Mouse (Mus musculus): ENCODE results near the gene Prrc2c. TPM values are rescaled to one million over a fixed set of nuclear protein-coding genes. Genes with fewer than 3 reads are reported as not detected.

Prrc2c gene
- polyA plus RNA-seq, 1 experiment from 2014 or later: 64.4 TPM

DNA sequence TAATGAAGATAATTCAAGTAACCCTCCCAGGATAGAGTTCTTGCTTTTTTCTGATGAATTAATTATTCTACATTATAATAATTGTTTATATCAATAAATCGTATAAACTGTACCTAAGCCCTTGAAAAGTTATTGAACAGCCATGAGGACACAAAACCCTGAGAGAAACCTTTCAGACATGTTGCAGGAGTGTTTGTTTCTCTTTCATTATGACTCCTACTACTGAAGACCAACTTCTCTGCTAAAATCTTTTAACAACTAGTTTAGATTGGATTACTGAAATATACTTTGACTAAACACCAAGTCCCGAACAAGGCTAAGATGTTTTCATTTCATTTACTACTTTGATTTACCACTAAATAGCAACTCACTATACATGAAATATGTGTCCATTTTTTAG, 19.7 kb downstream of the Prrc2c start:
- H3K36me3 ChIP-seq (ENCODE audit: control insufficient read depth, insufficient read depth): peaks cover 29% of the 10 kb centered on the region
- H3K4me3 ChIP-seq (ENCODE audit: low read depth, low read length): no peak overlapping the region
- ATAC-seq: no peak
- H3K27me3 ChIP-seq (replicated peaks; ENCODE audit: control insufficient read depth, insufficient read depth, low read length): no peaks in the 10 kb centered on the region
- H3K9ac ChIP-seq (ENCODE audit: low read depth, low read length): no peak overlapping the region
- no peaks in the 10 kb centered on the region for H3K9me3 ChIP-seq (ENCODE audit: control insufficient read depth)
- H3K4me2 ChIP-seq (replicated peaks; ENCODE audit: low read depth): no peak overlapping the region
- WGBS: 92% methylated on average over 2 of the region's 2 CpGs
- H3K4me1 ChIP-seq (replicated peaks; ENCODE audit: control insufficient read depth, insufficient read depth, low read length): no peaks in the 10 kb centered on the region
- no peak for TF ChIP-seq CTCF (IDR thresholded peaks at IDR 0.05; ENCODE audit: low read depth)
- no peak overlapping the region for H3K27ac ChIP-seq (ENCODE audit: low read depth, low read length)

DNA sequence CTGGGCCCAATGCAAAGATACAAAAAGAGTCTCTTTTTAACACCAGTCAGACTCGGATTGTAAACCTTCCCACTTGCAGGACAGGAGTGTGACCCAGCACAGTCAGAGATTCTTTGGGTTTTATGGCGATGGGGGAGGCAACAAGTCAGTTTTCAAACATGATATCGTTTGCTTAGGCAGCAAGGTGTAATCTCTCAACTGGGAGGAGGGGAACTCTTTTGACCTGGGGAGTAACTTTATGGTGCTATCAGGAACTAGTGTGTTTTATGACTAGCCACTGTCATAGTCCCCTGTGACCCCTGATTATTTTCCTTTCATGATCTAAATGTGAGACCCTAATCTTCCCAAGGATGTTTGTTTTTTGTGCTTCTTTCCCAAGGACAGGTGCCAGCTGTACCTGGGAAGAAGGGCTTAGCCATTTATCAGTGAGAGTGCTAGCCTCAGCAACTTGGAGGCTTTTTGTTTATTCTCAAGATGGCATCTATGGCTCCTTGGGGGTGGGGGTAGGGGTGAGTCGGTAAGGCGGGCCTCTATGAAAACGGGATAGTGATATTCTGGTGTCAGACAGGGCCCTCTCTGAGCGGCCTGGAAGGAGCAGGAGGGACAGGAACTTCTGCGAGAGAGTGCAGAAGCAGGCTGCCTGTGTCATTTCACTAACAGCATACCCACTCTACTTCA, 39.8 kb downstream of the Prrc2c start:
- Histone ChIP-seq H3K27ac (ENCODE audit: low read depth, low read length) (no peak overlapping the region), H3K4me2 (replicated peaks; ENCODE audit: low read depth) (no peak overlapping the region), H3K9me3 (ENCODE audit: control insufficient read depth) (no peaks in the 10 kb centered on the region), H3K4me1 (replicated peaks; ENCODE audit: control insufficient read depth, insufficient read depth, low read length) (no peaks in the 10 kb centered on the region), H3K27me3 (replicated peaks; ENCODE audit: control insufficient read depth, insufficient read depth, low read length) (no peaks in the 10 kb centered on the region), H3K36me3 (ENCODE audit: control insufficient read depth, insufficient read depth) (peaks cover 61% of the 10 kb centered on the region), H3K9ac (ENCODE audit: low read depth, low read length) (no peak overlapping the region), H3K4me3 (ENCODE audit: low read depth, low read length) (no peak overlapping the region)
- WGBS: 34% methylated on average over 8 of the region's 8 CpGs
- TF ChIP-seq CTCF (IDR thresholded peaks at IDR 0.05; ENCODE audit: low read depth): no peak
- peak; percentile 65 for ATAC-seq

- H3K36me3 ChIP-seq (ENCODE audit: control insufficient read depth, insufficient read depth): peaks cover 57% of the 10 kb centered on the region
- no peak for TF ChIP-seq CTCF (IDR thresholded peaks at IDR 0.05; ENCODE audit: low read depth)
- 95% methylated on average over 6 of the region's 6 CpGs for WGBS
Measured at GRCm38 (mm10) chr1:162697866-162698265, 42.5 kb downstream of the Prrc2c start.

DNA sequence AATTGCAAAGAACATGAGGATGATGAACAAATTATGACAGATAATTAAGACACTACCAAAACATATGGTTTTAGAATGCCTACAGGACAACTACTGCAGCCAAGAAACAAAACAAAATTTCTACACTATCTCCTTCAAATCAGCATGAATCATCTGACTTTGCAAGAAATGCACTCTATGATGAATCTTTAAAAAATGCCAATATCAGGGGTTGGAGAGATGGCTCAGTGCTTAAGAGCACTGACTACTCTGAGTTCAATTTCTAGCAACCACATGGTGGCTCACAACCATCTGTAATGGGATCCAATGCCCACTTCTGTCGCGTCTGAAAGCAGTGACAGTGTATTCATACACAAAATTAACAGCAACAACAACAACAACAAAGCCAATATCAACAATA, 46.6 kb downstream of the Prrc2c start:
- TF ChIP-seq CTCF (IDR thresholded peaks at IDR 0.05; ENCODE audit: low read depth): no peak
- Histone ChIP-seq H3K9me3 (ENCODE audit: control insufficient read depth) (no peaks in the 10 kb centered on the region), H3K4me3 (ENCODE audit: low read depth, low read length) (no peak overlapping the region), H3K36me3 (ENCODE audit: control insufficient read depth, insufficient read depth) (peaks cover 68% of the 10 kb centered on the region), H3K27ac (ENCODE audit: low read depth, low read length) (no peak overlapping the region), H3K4me2 (replicated peaks; ENCODE audit: low read depth) (no peak overlapping the region), H3K27me3 (replicated peaks; ENCODE audit: control insufficient read depth, insufficient read depth, low read length) (no peaks in the 10 kb centered on the region), H3K9ac (ENCODE audit: low read depth, low read length) (no peak overlapping the region), H3K4me1 (replicated peaks; ENCODE audit: control insufficient read depth, insufficient read depth, low read length) (no peaks in the 10 kb centered on the region)
- ATAC-seq: no peak
- WGBS: 84% methylated on average over 2 of the region's 2 CpGs

More at GRCm38 (mm10) chr1:162697866-162698265, 42.5 kb downstream of the Prrc2c start:
- Histone ChIP-seq H3K27me3 (replicated peaks; ENCODE audit: control insufficient read depth, insufficient read depth, low read length) (no peaks in the 10 kb centered on the region), H3K27ac (ENCODE audit: low read depth, low read length) (no peak overlapping the region), H3K4me3 (ENCODE audit: low read depth, low read length) (no peak overlapping the region), H3K4me1 (replicated peaks; ENCODE audit: control insufficient read depth, insufficient read depth, low read length) (no peaks in the 10 kb centered on the region), H3K9ac (ENCODE audit: low read depth, low read length) (no peak overlapping the region), H3K9me3 (ENCODE audit: control insufficient read depth) (no peaks in the 10 kb centered on the region), H3K4me2 (replicated peaks; ENCODE audit: low read depth) (no peak overlapping the region)
- no peak for ATAC-seq

DNA sequence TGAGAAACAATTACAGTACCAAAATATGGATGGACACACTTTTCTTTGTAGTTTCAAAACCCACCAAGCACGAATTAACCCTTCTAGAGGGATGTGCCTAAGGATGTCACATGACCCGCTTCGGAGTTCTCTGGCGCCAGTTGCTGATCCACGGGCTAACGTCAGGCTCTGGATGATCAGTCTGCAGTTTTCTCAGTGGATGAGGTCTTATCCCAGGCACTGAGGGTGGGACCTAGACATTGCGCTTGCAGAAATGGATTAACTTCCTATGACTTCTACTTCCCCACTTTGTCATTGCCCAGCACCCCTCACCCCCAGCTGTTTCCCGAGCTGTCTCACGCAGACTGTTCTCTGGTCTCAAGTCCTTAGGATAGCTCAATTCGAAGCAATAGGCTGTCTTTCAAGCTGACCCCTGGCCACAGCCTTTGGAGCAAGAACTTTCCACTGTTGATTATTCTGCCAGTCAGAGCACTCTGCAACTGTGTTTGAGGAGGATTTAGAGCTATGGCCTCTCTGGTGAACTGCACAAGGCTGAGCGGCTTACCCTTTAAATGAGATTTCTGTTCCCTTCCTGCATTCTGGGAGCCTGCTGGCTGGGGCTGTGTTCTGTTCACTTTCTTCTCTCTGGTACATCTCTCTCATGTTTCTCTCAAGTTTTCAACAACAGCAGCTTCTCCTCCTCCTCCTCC, 74.7 kb downstream of the Prrc2c start:
- Histone ChIP-seq H3K9ac (ENCODE audit: low read depth, low read length) (no peak overlapping the region), H3K9me3 (ENCODE audit: control insufficient read depth) (no peaks in the 10 kb centered on the region), H3K4me2 (replicated peaks; ENCODE audit: low read depth) (peak overlapping the region; percentile 63), H3K4me3 (ENCODE audit: low read depth, low read length) (peak overlapping the region; percentile 12; the same call in 1 of the 2 replicates), H3K36me3 (ENCODE audit: control insufficient read depth, insufficient read depth) (no peaks in the 10 kb centered on the region), H3K27me3 (replicated peaks; ENCODE audit: control insufficient read depth, insufficient read depth, low read length) (no peaks in the 10 kb centered on the region), H3K27ac (ENCODE audit: low read depth, low read length) (no peak overlapping the region), H3K4me1 (replicated peaks; ENCODE audit: control insufficient read depth, insufficient read depth, low read length) (no peaks in the 10 kb centered on the region)
- TF ChIP-seq CTCF (IDR thresholded peaks at IDR 0.05; ENCODE audit: low read depth): no peak
- peak; percentile 66 for ATAC-seq
- 3% methylated on average over 11 of the region's 11 CpGs for WGBS

DNA sequence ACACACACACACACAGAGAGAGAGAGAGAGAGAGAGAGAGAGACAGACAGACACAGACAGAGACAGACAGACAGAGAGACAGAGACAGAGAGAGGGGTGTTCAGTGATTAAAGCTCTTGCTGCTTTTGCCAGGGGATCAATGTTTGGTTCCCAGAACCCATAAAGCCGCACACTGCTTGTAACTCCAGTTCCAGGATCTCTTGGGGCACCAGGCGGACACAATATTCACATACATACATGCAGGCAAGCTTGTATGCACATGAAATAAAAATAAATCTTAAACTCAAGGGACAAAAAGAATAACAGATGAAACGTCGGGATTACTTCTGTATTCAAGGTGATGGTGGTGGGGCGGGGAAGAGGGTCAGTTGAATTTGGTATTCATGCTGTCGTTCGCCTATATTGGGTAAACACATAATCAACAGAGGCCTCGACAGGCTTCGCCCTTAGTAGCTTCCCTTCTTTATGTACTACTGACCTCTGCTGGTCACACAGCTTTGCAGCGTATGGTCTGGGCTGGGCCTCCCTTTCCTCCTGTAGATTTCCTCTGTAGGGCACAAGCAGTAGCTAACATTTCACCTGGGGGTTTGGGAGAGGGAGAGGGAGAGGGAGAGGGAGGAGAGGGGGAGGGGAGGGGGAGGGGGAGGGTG, 75.4 kb downstream of the Prrc2c start:
- Histone ChIP-seq H3K4me2 (replicated peaks; ENCODE audit: low read depth) (peak overlapping the region; percentile 63; the same call in 1 of the 2 replicates), H3K4me1 (replicated peaks; ENCODE audit: control insufficient read depth, insufficient read depth, low read length) (no peaks in the 10 kb centered on the region), H3K9ac (ENCODE audit: low read depth, low read length) (no peak overlapping the region), H3K36me3 (ENCODE audit: control insufficient read depth, insufficient read depth) (no peaks in the 10 kb centered on the region), H3K9me3 (ENCODE audit: control insufficient read depth) (no peaks in the 10 kb centered on the region), H3K27ac (ENCODE audit: low read depth, low read length) (no peak overlapping the region), H3K4me3 (ENCODE audit: low read depth, low read length) (no peak overlapping the region), H3K27me3 (replicated peaks; ENCODE audit: control insufficient read depth, insufficient read depth, low read length) (no peaks in the 10 kb centered on the region)
- peak; percentile 93 for TF ChIP-seq CTCF (IDR thresholded peaks at IDR 0.05; ENCODE audit: low read depth)
- WGBS: 14% methylated on average over 10 of the region's 10 CpGs
- peak; percentile 89 for ATAC-seq

Data from intestine, postnatal 0 days (tissue).